Mouse (Mus musculus) testis, adult 2 months (tissue): ENCODE data around the gene Dgkz. TPM values are rescaled to one million over a fixed set of nuclear protein-coding genes. Genes with fewer than 3 reads are reported as not detected.

ENCODE experiments used
- H3K27ac ChIP-seq: fragments of 200-500 bp; 2 replicates; pipeline ENCODE4 v1.5.1; 2012; ENCODE audit warnings: low read depth, low read length; ENCODE audit not compliant: control insufficient read depth, insufficient read depth
- H3K27me3 ChIP-seq: fragments of 200-500 bp; 2 replicates; pipeline ENCODE4 v1.6.1; 2012; ENCODE audit warnings: mild to moderate bottlenecking, low read length, moderate library complexity; ENCODE audit not compliant: control insufficient read depth, insufficient read depth
- H3K36me3 ChIP-seq: fragments of 200-500 bp; 2 replicates; pipeline ENCODE4 v1.6.1; 2012; ENCODE audit warnings: mild to moderate bottlenecking, low read length; ENCODE audit not compliant: control insufficient read depth, insufficient read depth
- H3K4me1 ChIP-seq: fragments of 200-500 bp; 2 replicates; pipeline ENCODE4 v1.6.1; 2012; ENCODE audit warnings: low read length; ENCODE audit not compliant: control insufficient read depth, insufficient read depth
- H3K4me3 ChIP-seq: fragments of 200-500 bp; 2 replicates; pipeline ENCODE4 v1.5.1; 2012; ENCODE audit warnings: low read depth, mild to moderate bottlenecking, low read length, moderate library complexity, mixed read lengths; ENCODE audit not compliant: control insufficient read depth
- CTCF ChIP-seq: fragments of 200-500 bp; IDR thresholded peaks from 2 replicates; pipeline ENCODE4 v1.5.1; 2012; ENCODE audit warnings: low read depth, mild to moderate bottlenecking, inconsistent platforms, low read length, moderate library complexity; ENCODE audit not compliant: control insufficient read depth, insufficient read depth, insufficient replicate concordance
- POLR2A ChIP-seq: fragments of 200-500 bp; IDR thresholded peaks from 2 replicates; pipeline ENCODE4 v1.6.1; 2012; ENCODE audit warnings: low read depth, mild to moderate bottlenecking, inconsistent platforms, low read length, moderate library complexity; ENCODE audit not compliant: control insufficient read depth
- polyA plus RNA-seq: library from polyadenylated mRNA; depleted of rRNA; stranded (reverse); fragments of >200 nt; gene quantifications from 2 replicates; pipeline ENCODE4 v1.2.3, GENCODE M21; 2012

Gene Dgkz
- polyA plus RNA-seq, 1 experiment, result 14.2 TPM

DNA sequence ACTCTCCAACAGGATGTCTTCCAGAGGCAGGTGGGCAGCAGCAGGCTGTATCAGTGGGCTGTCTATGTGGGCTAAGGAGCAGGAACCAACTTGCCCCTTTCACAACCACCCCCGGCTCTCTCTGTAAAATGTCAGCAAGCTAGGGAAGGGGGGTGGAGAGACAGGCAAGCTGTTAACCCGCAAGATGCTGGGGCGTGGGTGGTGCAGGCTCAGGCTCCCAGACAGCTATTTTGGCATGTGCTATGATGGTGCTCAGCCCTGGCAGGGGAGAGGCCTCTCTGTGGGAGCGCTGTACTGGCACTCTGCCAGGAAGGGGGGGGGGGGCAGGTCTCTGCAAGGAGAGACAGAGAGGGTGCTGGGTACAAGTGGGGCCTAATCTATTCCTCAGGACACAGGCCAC is 18.6 kb downstream of the Dgkz start:
- Histone ChIP-seq H3K36me3 (no peaks in the 10 kb centered on the region), H3K27me3 (no peaks in the 10 kb centered on the region), H3K4me3 (no peak overlapping the region), H3K27ac (no peak overlapping the region), H3K4me1 (peaks cover 9% of the 10 kb centered on the region)
- TF ChIP-seq POLR2A (no peak), CTCF (no peak)

GRCm38 (mm10) chr2:91955875-91956274 is 19.8 kb downstream of the Dgkz start:
- no peak overlapping the region for H3K4me3 ChIP-seq
- no peaks in the 10 kb centered on the region for H3K36me3 ChIP-seq
- peaks cover 9% of the 10 kb centered on the region for H3K4me1 ChIP-seq
- no peaks in the 10 kb centered on the region for H3K27me3 ChIP-seq
- no peak for TF ChIP-seq CTCF
- no peak for TF ChIP-seq POLR2A
- no peak overlapping the region for H3K27ac ChIP-seq

DNA sequence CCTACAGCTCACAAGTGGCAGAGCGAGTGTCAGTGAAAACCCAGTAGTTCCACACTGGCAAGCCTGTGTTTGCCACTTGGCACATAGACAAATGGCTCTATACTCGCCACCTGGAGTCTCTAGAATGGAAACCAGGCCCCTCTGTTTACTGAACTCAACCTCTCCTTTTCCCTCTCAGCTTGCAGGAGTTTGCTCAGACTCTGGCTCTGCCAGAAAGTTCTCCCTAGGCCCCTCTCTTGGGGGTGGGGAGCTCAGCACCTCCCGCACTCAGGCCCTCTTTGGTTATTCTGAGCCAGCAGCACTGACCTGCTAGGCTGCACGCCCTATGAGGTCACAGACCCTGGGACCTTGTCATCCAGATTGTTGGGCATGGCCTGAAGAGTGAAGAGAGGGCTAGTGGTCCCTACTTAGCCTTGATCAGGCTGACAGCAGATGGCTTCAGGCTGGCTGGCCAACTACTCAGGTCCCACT is 20.5 kb downstream of the Dgkz start:
- peak; percentile 64; the same call in 1 of the 2 replicates for TF ChIP-seq POLR2A
- no peak for TF ChIP-seq CTCF
- Histone ChIP-seq H3K4me3 (peak overlapping the region; percentile 36), H3K27me3 (no peaks in the 10 kb centered on the region), H3K36me3 (no peaks in the 10 kb centered on the region), H3K27ac (no peak overlapping the region; the same call in 1 of the 2 replicates), H3K4me1 (peaks cover 9% of the 10 kb centered on the region)

- no peak for TF ChIP-seq POLR2A
- no peak for TF ChIP-seq CTCF
- Histone ChIP-seq H3K27ac (no peak overlapping the region), H3K27me3 (no peaks in the 10 kb centered on the region), H3K36me3 (no peaks in the 10 kb centered on the region), H3K4me3 (no peak overlapping the region), H3K4me1 (peaks cover 9% of the 10 kb centered on the region)
Measured at GRCm38 (mm10) chr2:91953825-91954224, 21.8 kb downstream of the Dgkz start.

- Histone ChIP-seq H3K4me3 (no peak overlapping the region), H3K27me3 (no peaks in the 10 kb centered on the region), H3K36me3 (no peaks in the 10 kb centered on the region), H3K4me1 (peaks cover 7% of the 10 kb centered on the region), H3K27ac (no peak overlapping the region)
- no peak for TF ChIP-seq POLR2A
- TF ChIP-seq CTCF, result no peak
Measured at GRCm38 (mm10) chr2:91950275-91951085, 25.2 kb downstream of the Dgkz start.

- H3K4me3 ChIP-seq, result no peak overlapping the region; the same call in 1 of the 2 replicates
- TF ChIP-seq CTCF (no peak), POLR2A (no peak)
- peaks cover 6% of the 10 kb centered on the region for H3K4me1 ChIP-seq
- H3K36me3 ChIP-seq, result no peaks in the 10 kb centered on the region
- no peak overlapping the region for H3K27ac ChIP-seq
- no peaks in the 10 kb centered on the region for H3K27me3 ChIP-seq
Measured at GRCm38 (mm10) chr2:91949411-91950274, 26.0 kb downstream of the Dgkz start.

GRCm38 (mm10) chr2:91948792-91949241 is 26.8 kb downstream of the Dgkz start:
- H3K27me3 ChIP-seq, result no peaks in the 10 kb centered on the region
- H3K27ac ChIP-seq, result no peak overlapping the region
- peaks cover 4% of the 10 kb centered on the region for H3K4me1 ChIP-seq
- H3K4me3 ChIP-seq, result no peak overlapping the region
- no peaks in the 10 kb centered on the region for H3K36me3 ChIP-seq
- TF ChIP-seq POLR2A, result no peak
- no peak for TF ChIP-seq CTCF
